Mouse (Mus musculus) fat pad, adult 2 months (tissue): ENCODE results near the gene Dad1.

Source experiments
- DNase-seq: peaks from one replicate; pipeline ENCODE4 v3.0.0-alpha.2; 2011; ENCODE audit warnings: low read depth, low spot score; ENCODE audit errors: extremely low read depth

The Dad1 gene

GRCm38 (mm10) chr14:54225725-54226124 lies 28.2 kb downstream of the Dad1 start:
- no peak for DNase-seq

- DNase-seq, result no peak
Measured at GRCm38 (mm10) chr14:54224484-54225467, 29.1 kb downstream of the Dad1 start.

GRCm38 (mm10) chr14:54224064-54224417 lies 29.9 kb downstream of the Dad1 start:
- no peak for DNase-seq

GRCm38 (mm10) chr14:54223315-54224063 lies 30.4 kb downstream of the Dad1 start:
- DNase-seq, result no peak

- DNase-seq, result no peak
Measured at GRCm38 (mm10) chr14:54222289-54222727, 31.6 kb downstream of the Dad1 start.

GRCm38 (mm10) chr14:54221641-54222040 lies 32.3 kb downstream of the Dad1 start:
- DNase-seq, result no peak

GRCm38 (mm10) chr14:54220726-54221494 lies 33.0 kb downstream of the Dad1 start:
- no peak for DNase-seq

- no peak for DNase-seq
Measured at GRCm38 (mm10) chr14:54219849-54220248, 34.1 kb downstream of the Dad1 start.

GRCm38 (mm10) chr14:54219256-54219655 lies 34.6 kb downstream of the Dad1 start:
- no peak for DNase-seq

GRCm38 (mm10) chr14:54218721-54219120 lies 35.2 kb downstream of the Dad1 start:
- DNase-seq, result no peak

GRCm38 (mm10) chr14:54218233-54218632 lies 35.7 kb downstream of the Dad1 start:
- no peak for DNase-seq

GRCm38 (mm10) chr14:54216126-54216525 lies 37.8 kb downstream of the Dad1 start:
- DNase-seq, result no peak

GRCm38 (mm10) chr14:54214901-54215300 lies 39.0 kb downstream of the Dad1 start:
- no peak for DNase-seq

GRCm38 (mm10) chr14:54214477-54214876 lies 39.4 kb downstream of the Dad1 start:
- no peak for DNase-seq

GRCm38 (mm10) chr14:54213734-54214133 lies 40.2 kb downstream of the Dad1 start:
- no peak for DNase-seq

- no peak for DNase-seq
Measured at GRCm38 (mm10) chr14:54211755-54212154, 42.1 kb downstream of the Dad1 start.

GRCm38 (mm10) chr14:54211199-54211598 lies 42.7 kb downstream of the Dad1 start:
- DNase-seq, result no peak

GRCm38 (mm10) chr14:54210401-54210800 lies 43.5 kb downstream of the Dad1 start:
- no peak for DNase-seq

- DNase-seq, result no peak
Measured at GRCm38 (mm10) chr14:54209932-54210331, 44.0 kb downstream of the Dad1 start.

- DNase-seq, result no peak
Measured at GRCm38 (mm10) chr14:54208741-54209140, 45.2 kb downstream of the Dad1 start.

GRCm38 (mm10) chr14:54207924-54208323 lies 46.0 kb downstream of the Dad1 start:
- DNase-seq, result no peak
